Mouse (Mus musculus) right cerebral cortex, postnatal 25 days (tissue): ENCODE data around the gene Zfyve21.

Source experiments
- DNase-seq: peaks from one replicate; pipeline ENCODE4 v3.0.0; 2022

Gene Zfyve21

GRCm38 (mm10) chr12:111846815-111847214, 32.8 kb downstream of the Zfyve21 start:
- no peak for DNase-seq

- DNase-seq = no peak
Measured at GRCm38 (mm10) chr12:111848300-111848798, 34.4 kb downstream of the Zfyve21 start.

- no peak for DNase-seq
Measured at GRCm38 (mm10) chr12:111851235-111851634, 37.3 kb downstream of the Zfyve21 start.

GRCm38 (mm10) chr12:111851745-111852144, 37.8 kb downstream of the Zfyve21 start:
- no peak for DNase-seq

GRCm38 (mm10) chr12:111853011-111853436, 39.1 kb downstream of the Zfyve21 start:
- no peak for DNase-seq

- DNase-seq = no peak
Measured at GRCm38 (mm10) chr12:111853546-111853945, 39.6 kb downstream of the Zfyve21 start.

GRCm38 (mm10) chr12:111855448-111855847, 41.5 kb downstream of the Zfyve21 start:
- DNase-seq = no peak

GRCm38 (mm10) chr12:111864206-111864824, 50.3 kb downstream of the Zfyve21 start:
- no peak for DNase-seq

GRCm38 (mm10) chr12:111869806-111870205, 55.8 kb downstream of the Zfyve21 start:
- DNase-seq = no peak

- DNase-seq = no peak
Measured at GRCm38 (mm10) chr12:111870811-111871210, 56.8 kb downstream of the Zfyve21 start.

- no peak for DNase-seq
Measured at GRCm38 (mm10) chr12:111872079-111872478, 58.1 kb downstream of the Zfyve21 start.

- DNase-seq = no peak
Measured at GRCm38 (mm10) chr12:111874601-111875140, 60.7 kb downstream of the Zfyve21 start.

GRCm38 (mm10) chr12:111875499-111875898, 61.5 kb downstream of the Zfyve21 start:
- no peak for DNase-seq

- peak; percentile 55 for DNase-seq
Measured at GRCm38 (mm10) chr12:111878213-111878612, 64.2 kb downstream of the Zfyve21 start.
